Mouse (Mus musculus) testis, adult 2 months (tissue): ENCODE results near the gene Foxs1.

Source experiments
- CTCF ChIP-seq: fragments of 200-500 bp; IDR thresholded peaks from 2 replicates; pipeline ENCODE4 v1.5.1; 2012; ENCODE audit warnings: low read depth, mild to moderate bottlenecking, inconsistent platforms, low read length, moderate library complexity; ENCODE audit not compliant: control insufficient read depth, insufficient read depth, insufficient replicate concordance
- POLR2A ChIP-seq: fragments of 200-500 bp; IDR thresholded peaks from 2 replicates; pipeline ENCODE4 v1.6.1; 2012; ENCODE audit warnings: low read depth, mild to moderate bottlenecking, inconsistent platforms, low read length, moderate library complexity; ENCODE audit not compliant: control insufficient read depth

DNA sequence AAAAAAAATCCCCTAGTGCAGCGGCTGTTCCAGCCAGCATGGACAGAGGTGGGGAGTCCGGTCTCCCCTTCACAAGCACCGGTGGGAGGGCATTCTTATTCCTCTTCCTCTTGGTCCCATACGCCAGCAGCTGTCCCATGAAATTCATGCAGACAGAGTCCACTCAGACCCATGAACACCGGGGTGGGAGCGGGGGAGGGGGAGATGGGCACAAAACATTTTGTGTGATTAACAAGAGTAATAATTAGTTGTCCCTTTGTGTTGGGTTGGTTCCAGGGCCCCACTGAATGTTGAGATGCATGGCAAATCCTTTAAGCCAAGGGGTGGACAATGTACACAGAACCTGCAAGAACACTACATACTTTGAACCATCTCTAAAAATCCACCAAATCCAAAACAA is 8.1 kb upstream of the Foxs1 start:
- TF ChIP-seq POLR2A (no peak), CTCF (no peak)
